Comparison of ENCODE assay signal across 8 mouse cellular contexts in genomic region chr17:23740136-23740584, GRCm38 (mm10). TPM values are rescaled to one million over a fixed set of nuclear protein-coding genes. Genes with fewer than 3 reads are reported as not detected.
DNase-seq lines count a peak whose midpoint lies in the region; ATAC-seq lines count a peak whose summit lies in the region.

No protein-coding gene starts in this region.

- H3K9me3 ChIP-seq in hindbrain, embryonic 13.5 days, result no peaks in the 10 kb centered on the region

- peak; percentile 84 for ATAC-seq in hindbrain, embryonic 13.5 days (ENCODE audit: low FRiP score)

- peak overlapping the region; percentile 90 for H3K27ac ChIP-seq in hindbrain, embryonic 13.5 days

- peaks cover 48% of the 10 kb centered on the region for H3K4me1 ChIP-seq in hindbrain, embryonic 13.5 days (replicated peaks)

- peak; percentile 77 for DNase-seq in T-cell, adult 2 months (ENCODE audit: low spot score)
- DNase-seq in cerebellum, postnatal 25 days, result peak; percentile 93 to 95
- peak; percentile 85 to 90 for DNase-seq in frontal cortex, postnatal 25 days (ENCODE audit: low spot score in 2 of 2)
- peak; percentile 91 to 92 for DNase-seq in layer of hippocampus, postnatal 36 days
- DNase-seq in lung, postnatal 25 days (ENCODE audit: low spot score), result peak; percentile 94
- peak; percentile 85 for DNase-seq in retina, embryonic 14.5 days (ENCODE audit: low spot score)
- peak; percentile 64 to 75 for DNase-seq in thymus, postnatal 36 days

- peak overlapping the region; percentile 88 for H3K4me2 ChIP-seq in hindbrain, embryonic 13.5 days

- peaks cover 47% of the 10 kb centered on the region for H3K27me3 ChIP-seq in hindbrain, embryonic 13.5 days

- peak overlapping the region; percentile 76 for H3K4me3 ChIP-seq in hindbrain, embryonic 13.5 days

- WGBS in hindbrain, embryonic 13.5 days, result under 1% methylated on average over 45 of the region's 46 CpGs

- peak overlapping the region; percentile 90 for H3K9ac ChIP-seq in hindbrain, embryonic 13.5 days

- H3K36me3 ChIP-seq in hindbrain, embryonic 13.5 days, result peaks cover 26% of the 10 kb centered on the region

RNA-seq across cellular contexts. Expression of gene Paqr4, which starts 0.5 kb away (rescaled TPM):
- polyA plus RNA-seq in hindbrain, embryonic 13.5 days (2015; fragmentation: Nextera tagmentation; extraction: Ambion mirVana), result 54.3 and 58.2 TPM in 2 replicates
- 10 to 100 TPM; 50.8 to 55.4 TPM for total RNA-seq in layer of hippocampus, postnatal 36 days (2021)

RNA-seq across cellular contexts. Expression of gene Kremen2, which starts 5.5 kb away (rescaled TPM):
- 0.55 and 0.83 TPM in 2 replicates for polyA plus RNA-seq in hindbrain, embryonic 13.5 days (2015; fragmentation: Nextera tagmentation; extraction: Ambion mirVana)
- total RNA-seq in layer of hippocampus, postnatal 36 days (2021), result under 1 TPM; 0.35 to 0.42 TPM

RNA-seq across cellular contexts. Expression of gene Pkmyt1, which starts 14.0 kb away (rescaled TPM):
- 18.0 and 18.8 TPM in 2 replicates for polyA plus RNA-seq in hindbrain, embryonic 13.5 days (2015; fragmentation: Nextera tagmentation; extraction: Ambion mirVana)
- 1 to 10 TPM; 1.7 to 3.0 TPM for total RNA-seq in layer of hippocampus, postnatal 36 days (2021)

RNA-seq across cellular contexts. Expression of gene 1520401A03Rik, which starts 17.6 kb away (rescaled TPM):
- 0.06 and 0.27 TPM in 2 replicates for polyA plus RNA-seq in hindbrain, embryonic 13.5 days (2015; fragmentation: Nextera tagmentation; extraction: Ambion mirVana)
- total RNA-seq in layer of hippocampus, postnatal 36 days (2021), result not detected

RNA-seq across cellular contexts. Expression of gene Flywch1, which starts 31.2 kb away (rescaled TPM):
- polyA plus RNA-seq in hindbrain, embryonic 13.5 days (2015; fragmentation: Nextera tagmentation; extraction: Ambion mirVana), result 224 and 228 TPM in 2 replicates
- total RNA-seq in layer of hippocampus, postnatal 36 days (2021), result 100 to 1,000 TPM; 297 to 300 TPM

Comparison
In these comparisons a context has a peak if more than half of its experiments do, and no peak if none do; other contexts are left out.
1. Peak in every context shown above with its lines: DNase-seq, ATAC-seq, H3K4me3 ChIP-seq and H3K27ac ChIP-seq.